Mouse (Mus musculus) stomach, embryonic 15.5 days (tissue): ENCODE measurements at regions not wholly inside any gene's neighbourhood (a gene's known extent, or its start where the extent isn't known, plus 50 kb on each side); places are given as distances from the start of the nearest gene placed in this dataset.
A peak's percentile ranks its signal among the peaks of the same experiment; 100 is the strongest.

Source experiments
- ATAC-seq: fragments of 200-750 bp; cut with Nextera tagmentation; 2 replicates; pipeline ENCODE4 v1.8.0; 2017; ENCODE audit warnings: low read depth, moderate number of reproducible peaks, moderate TSS enrichment; ENCODE audit not compliant: insufficient read depth, low FRiP score
- H3K27ac ChIP-seq: fragments of 300-500 bp; sonication (generic); 2 replicates; pipeline ENCODE4 v1.5.1; 2015; ENCODE audit warnings: mild to moderate bottlenecking, inconsistent platforms
- H3K27me3 ChIP-seq: fragments of 300-500 bp; sonication (generic); replicated peaks from 2 replicates; pipeline ENCODE4 v1.6.1; 2015; ENCODE audit warnings: inconsistent platforms
- H3K36me3 ChIP-seq: fragments of 300-500 bp; sonication (generic); 2 replicates; pipeline ENCODE4 v1.6.1; 2015; ENCODE audit warnings: inconsistent platforms
- H3K4me1 ChIP-seq: fragments of 300-500 bp; sonication (generic); 2 replicates; pipeline ENCODE4 v1.6.1; 2015; ENCODE audit warnings: inconsistent platforms
- H3K4me2 ChIP-seq: fragments of 300-500 bp; sonication (generic); 2 replicates; pipeline ENCODE4 v1.6.1; 2015; ENCODE audit warnings: mild to moderate bottlenecking, inconsistent platforms
- H3K4me3 ChIP-seq: fragments of 300-500 bp; sonication (generic); replicated peaks from 2 replicates; pipeline ENCODE4 v1.5.1; 2015; ENCODE audit warnings: inconsistent platforms
- H3K9ac ChIP-seq: fragments of 300-500 bp; sonication (generic); 2 replicates; pipeline ENCODE4 v1.6.1; 2015; ENCODE audit warnings: inconsistent platforms
- H3K9me3 ChIP-seq: fragments of 300-500 bp; sonication (generic); 2 replicates; pipeline ENCODE4 v1.6.1; 2016; ENCODE audit warnings: inconsistent platforms
- WGBS: fragments of 180-500 bp; shearing (Covaris S2); methylation state at CpG from one replicate; pipeline ENCODE4 v1.1.7; 2015; 5-methylcytosine and 5-hydroxymethylcytosine counted together

DNA sequence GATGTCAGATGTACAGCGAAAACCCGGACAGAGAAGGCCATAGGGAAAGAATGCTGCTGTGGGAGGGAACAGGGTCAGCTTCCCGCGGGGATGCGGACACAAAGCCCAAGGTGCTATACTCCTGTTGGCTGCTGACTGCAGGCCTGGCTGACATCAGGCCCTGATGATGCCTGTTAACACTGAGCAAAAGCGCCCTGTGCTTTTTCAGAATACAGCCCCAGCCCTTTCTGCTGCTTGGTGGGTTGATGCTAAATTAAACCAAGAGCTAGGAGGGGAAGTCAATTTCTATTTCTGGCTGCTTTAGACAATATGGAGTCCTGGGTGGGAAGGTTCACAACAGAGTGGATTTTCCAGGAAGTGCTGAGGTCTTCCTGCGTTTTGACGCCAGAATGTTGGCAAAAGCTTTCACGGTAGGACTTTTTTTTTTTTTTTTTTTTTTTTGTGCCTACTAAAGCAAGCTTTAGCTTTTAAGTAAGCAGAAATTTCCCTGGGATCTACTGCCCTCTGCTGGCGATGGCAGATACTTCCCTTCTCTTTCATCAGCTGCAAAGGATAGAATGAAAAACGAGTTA lies 302.2 kb upstream of the Arglu1 start:
- Histone ChIP-seq H3K9me3 (no peaks in the 10 kb centered on the region), H3K4me3 (no peak overlapping the region), H3K36me3 (no peaks in the 10 kb centered on the region), H3K27me3 (no peaks in the 10 kb centered on the region), H3K4me2 (peak overlapping the region; percentile 38), H3K27ac (peak overlapping the region; percentile 49; the same call in 1 of the 2 replicates), H3K4me1 (peaks cover 11% of the 10 kb centered on the region), H3K9ac (no peak overlapping the region)
- no peak for ATAC-seq
- 11% methylated on average over 11 of the region's 11 CpGs for WGBS

DNA sequence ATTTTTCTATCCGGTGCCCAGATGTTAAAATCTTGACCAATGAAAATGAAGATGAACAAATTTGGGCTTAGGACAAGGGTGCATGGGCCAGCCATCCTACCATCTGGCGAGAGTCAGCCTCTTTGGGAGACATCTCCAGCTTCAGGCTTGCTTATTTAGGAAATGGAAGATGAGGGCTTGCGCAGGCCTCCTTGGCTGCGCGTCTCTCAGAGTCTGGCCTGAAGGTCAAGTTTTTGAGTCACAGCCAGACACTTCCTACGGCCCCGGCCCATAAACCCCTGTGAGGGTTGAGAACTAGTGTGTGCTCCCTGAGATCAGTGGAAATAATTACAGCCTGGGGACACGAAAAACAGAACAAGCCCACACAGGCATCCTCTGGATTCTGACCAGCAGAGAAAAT lies 300.7 kb upstream of the Arglu1 start:
- H3K9ac ChIP-seq: no peak overlapping the region
- H3K27me3 ChIP-seq: no peaks in the 10 kb centered on the region
- ATAC-seq: no peak
- peaks cover 11% of the 10 kb centered on the region for H3K4me1 ChIP-seq
- no peak overlapping the region for H3K4me3 ChIP-seq
- no peak overlapping the region for H3K4me2 ChIP-seq
- no peak overlapping the region for H3K27ac ChIP-seq
- H3K36me3 ChIP-seq: no peaks in the 10 kb centered on the region
- 53% methylated on average over 8 of the region's 8 CpGs for WGBS
- no peaks in the 10 kb centered on the region for H3K9me3 ChIP-seq

GRCm38 (mm10) chr8:8986068-8986467 lies 295.7 kb upstream of the Arglu1 start:
- WGBS: 64% methylated on average over 9 of the region's 9 CpGs
- no peak for ATAC-seq
- H3K36me3 ChIP-seq: no peaks in the 10 kb centered on the region
- H3K9me3 ChIP-seq: no peaks in the 10 kb centered on the region
- no peak overlapping the region for H3K4me2 ChIP-seq
- no peak overlapping the region for H3K27ac ChIP-seq
- no peak overlapping the region for H3K9ac ChIP-seq
- H3K4me3 ChIP-seq: no peak overlapping the region
- no peaks in the 10 kb centered on the region for H3K27me3 ChIP-seq
- H3K4me1 ChIP-seq: 0 out of 2 replicates have a peak, but pooled peaks cover 6% of the 10 kb centered on the region

GRCm38 (mm10) chr8:8985395-8985794 lies 295.1 kb upstream of the Arglu1 start:
- Histone ChIP-seq H3K27ac (no peak overlapping the region), H3K36me3 (no peaks in the 10 kb centered on the region), H3K9me3 (no peaks in the 10 kb centered on the region), H3K27me3 (no peaks in the 10 kb centered on the region), H3K4me2 (no peak overlapping the region), H3K4me1 (0 out of 2 replicates have a peak, but pooled peaks cover 6% of the 10 kb centered on the region), H3K4me3 (no peak overlapping the region), H3K9ac (no peak overlapping the region)
- no peak for ATAC-seq
- WGBS: 78% methylated on average over 13 of the region's 13 CpGs

DNA sequence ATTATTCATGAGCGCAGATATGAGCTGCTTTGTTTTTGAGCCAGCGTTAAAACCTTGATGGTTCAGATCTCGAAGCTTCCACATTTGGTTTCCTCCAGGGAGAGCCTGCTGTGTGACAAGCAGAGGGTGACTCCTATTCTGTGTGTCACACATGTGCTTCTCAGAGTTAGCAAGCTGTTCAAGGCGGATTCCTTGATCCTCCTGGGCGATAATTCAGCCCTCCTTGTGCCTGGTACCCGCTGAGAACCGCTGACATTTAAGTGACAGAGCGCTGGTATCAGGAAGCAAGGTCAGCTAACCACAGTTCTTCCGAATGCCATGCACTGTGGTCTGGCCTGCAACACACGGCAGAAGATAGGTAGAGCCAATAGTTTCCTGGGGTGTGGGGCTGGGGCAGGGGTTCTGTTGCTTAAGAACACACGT lies 294.5 kb upstream of the Arglu1 start:
- WGBS: 33% methylated on average over 11 of the region's 11 CpGs
- Histone ChIP-seq H3K9ac (no peak overlapping the region), H3K4me2 (no peak overlapping the region; the same call in 1 of the 2 replicates), H3K27ac (no peak overlapping the region), H3K9me3 (no peaks in the 10 kb centered on the region), H3K4me3 (no peak overlapping the region), H3K4me1 (0 out of 2 replicates have a peak, but pooled peaks cover 6% of the 10 kb centered on the region), H3K36me3 (no peaks in the 10 kb centered on the region), H3K27me3 (no peaks in the 10 kb centered on the region)
- no peak; the same call in 1 of the 2 replicates for ATAC-seq

GRCm38 (mm10) chr8:8984159-8984828 lies 294.0 kb upstream of the Arglu1 start:
- H3K4me3 ChIP-seq: no peak overlapping the region
- H3K36me3 ChIP-seq: no peaks in the 10 kb centered on the region
- 20% methylated on average over 13 of the region's 13 CpGs for WGBS
- no peak for ATAC-seq
- H3K27me3 ChIP-seq: no peaks in the 10 kb centered on the region
- H3K9ac ChIP-seq: no peak overlapping the region
- no peaks in the 10 kb centered on the region for H3K9me3 ChIP-seq
- H3K4me2 ChIP-seq: peak overlapping the region; percentile 10; the same call in 1 of the 2 replicates
- no peak overlapping the region for H3K27ac ChIP-seq
- 0 out of 2 replicates have a peak, but pooled peaks cover 6% of the 10 kb centered on the region for H3K4me1 ChIP-seq

- WGBS: 50% methylated on average over 5 of the region's 5 CpGs
- H3K4me2 ChIP-seq: no peak overlapping the region
These were observed 292.9 kb upstream of the Arglu1 start for GRCm38 (mm10) chr8:8983133-8983661.

DNA sequence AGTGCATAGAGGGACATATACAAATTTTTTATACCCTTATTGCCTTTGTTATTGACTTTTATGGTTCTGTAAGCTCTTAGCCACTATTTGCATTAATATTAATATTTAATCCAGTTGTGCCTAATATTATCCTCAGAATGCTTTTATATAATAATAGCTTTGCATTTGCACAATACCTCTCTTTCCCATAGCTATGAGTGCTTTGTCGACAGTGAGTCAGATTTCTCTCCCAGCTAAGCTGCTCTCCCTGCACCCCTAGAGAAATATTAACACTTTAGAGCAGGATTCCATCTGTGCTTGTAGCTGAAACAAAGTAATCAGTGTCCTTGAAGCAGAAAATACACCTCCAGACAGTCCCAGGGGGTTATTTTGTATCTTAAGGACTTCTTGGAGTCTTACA lies 288.6 kb upstream of the Arglu1 start:
- no peaks in the 10 kb centered on the region for H3K9me3 ChIP-seq
- no peak overlapping the region for H3K27ac ChIP-seq
- H3K4me2 ChIP-seq: no peak overlapping the region
- no peak overlapping the region for H3K9ac ChIP-seq
- no peaks in the 10 kb centered on the region for H3K36me3 ChIP-seq
- 25% methylated on average over 1 of the region's 1 CpGs for WGBS
- H3K4me3 ChIP-seq: no peak overlapping the region
- no peak for ATAC-seq
- H3K27me3 ChIP-seq: no peaks in the 10 kb centered on the region
- H3K4me1 ChIP-seq: 0 out of 2 replicates have a peak, but pooled peaks cover 4% of the 10 kb centered on the region

More at GRCm38 (mm10) chr8:8983133-8983661, 292.9 kb upstream of the Arglu1 start:
- Histone ChIP-seq H3K27ac (no peak overlapping the region), H3K27me3 (no peaks in the 10 kb centered on the region), H3K4me3 (no peak overlapping the region), H3K4me1 (0 out of 2 replicates have a peak, but pooled peaks cover 6% of the 10 kb centered on the region), H3K36me3 (no peaks in the 10 kb centered on the region), H3K9me3 (no peaks in the 10 kb centered on the region), H3K9ac (no peak overlapping the region)
- ATAC-seq: no peak

DNA sequence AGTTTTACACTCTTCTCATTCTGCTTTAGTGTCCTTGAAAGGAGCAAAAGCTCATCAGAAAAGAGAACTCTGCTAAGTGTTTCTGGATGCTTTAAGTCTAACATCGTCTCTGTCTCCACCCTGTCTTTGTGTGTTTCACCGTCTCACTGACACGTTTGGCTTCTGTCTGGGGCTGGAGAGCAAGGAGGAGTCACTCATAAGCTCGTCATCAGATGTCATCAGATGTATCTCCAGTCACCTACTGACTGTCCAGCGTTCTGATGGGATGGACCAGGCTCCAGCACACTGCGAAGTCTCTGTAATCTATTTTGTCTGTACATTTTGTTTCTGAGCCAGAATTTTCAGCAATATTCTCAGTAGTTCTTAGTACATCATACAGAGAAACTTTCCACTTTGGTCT lies 283.4 kb upstream of the Arglu1 start:
- Histone ChIP-seq H3K4me2 (no peak overlapping the region), H3K9ac (no peak overlapping the region), H3K27me3 (no peaks in the 10 kb centered on the region), H3K4me3 (no peak overlapping the region), H3K4me1 (no peaks in the 10 kb centered on the region), H3K36me3 (no peaks in the 10 kb centered on the region), H3K9me3 (no peaks in the 10 kb centered on the region), H3K27ac (no peak overlapping the region)
- ATAC-seq: no peak
- 69% methylated on average over 6 of the region's 6 CpGs for WGBS

- Histone ChIP-seq H3K9me3 (no peaks in the 10 kb centered on the region), H3K4me2 (no peak overlapping the region), H3K9ac (no peak overlapping the region), H3K27me3 (no peaks in the 10 kb centered on the region), H3K4me3 (no peak overlapping the region), H3K27ac (no peak overlapping the region), H3K4me1 (no peaks in the 10 kb centered on the region), H3K36me3 (no peaks in the 10 kb centered on the region)
- 56% methylated on average over 6 of the region's 6 CpGs for WGBS
- ATAC-seq: no peak
These were observed 283.0 kb upstream of the Arglu1 start for GRCm38 (mm10) chr8:8973334-8973733.

GRCm38 (mm10) chr8:8970776-8971175 lies 280.5 kb upstream of the Arglu1 start:
- H3K27me3 ChIP-seq: no peaks in the 10 kb centered on the region
- no peaks in the 10 kb centered on the region for H3K4me1 ChIP-seq

GRCm38 (mm10) chr8:8970346-8970745 lies 280.0 kb upstream of the Arglu1 start:
- H3K36me3 ChIP-seq: no peaks in the 10 kb centered on the region
- no peak for ATAC-seq
- 73% methylated on average over 5 of the region's 5 CpGs for WGBS
- no peak overlapping the region for H3K4me3 ChIP-seq
- H3K27ac ChIP-seq: no peak overlapping the region
- no peak overlapping the region for H3K4me2 ChIP-seq
- H3K9ac ChIP-seq: no peak overlapping the region
- H3K27me3 ChIP-seq: no peaks in the 10 kb centered on the region
- H3K9me3 ChIP-seq: no peaks in the 10 kb centered on the region
- H3K4me1 ChIP-seq: no peaks in the 10 kb centered on the region

More at GRCm38 (mm10) chr8:8970776-8971175, 280.5 kb upstream of the Arglu1 start:
- H3K4me2 ChIP-seq: no peak overlapping the region
- 59% methylated on average over 5 of the region's 5 CpGs for WGBS
- no peak for ATAC-seq
- H3K9ac ChIP-seq: no peak overlapping the region
- no peaks in the 10 kb centered on the region for H3K9me3 ChIP-seq
- no peaks in the 10 kb centered on the region for H3K36me3 ChIP-seq
- no peak overlapping the region for H3K27ac ChIP-seq
- H3K4me3 ChIP-seq: no peak overlapping the region
